Mouse (Mus musculus) heart, postnatal 0 days (tissue): Measurements from ENCODE around the gene Scyl1. TPM values are rescaled to one million over a fixed set of nuclear protein-coding genes. Genes with fewer than 3 reads are reported as not detected.
"Not testable (repeated sequence)": the region's sequence is repeated elsewhere in the genome, so short reads cannot be mapped to it uniquely, and the experiment has no call there.

Experiments used
- ATAC-seq: fragments of 200-750 bp; cut with Nextera tagmentation; 2 replicates; pipeline ENCODE4 v1.8.0; 2017; ENCODE audit warnings: low read depth, moderate number of reproducible peaks, moderate library complexity; ENCODE audit not compliant: insufficient read depth
- DNase-seq: peaks from one replicate; pipeline ENCODE4 v3.0.0-alpha.2; 2016; ENCODE audit warnings: low spot score
- H3K27ac ChIP-seq: fragments of 300-500 bp; sonication (generic); 2 replicates; pipeline ENCODE4 v1.5.1; 2014; ENCODE audit warnings: low read depth, mild to moderate bottlenecking
- H3K27me3 ChIP-seq: fragments of 300-500 bp; sonication (generic); 2 replicates; pipeline ENCODE4 v1.6.1; 2014; ENCODE audit warnings: low read length, mixed read lengths; ENCODE audit not compliant: control insufficient read depth, insufficient read depth
- H3K36me3 ChIP-seq: fragments of 300-500 bp; sonication (generic); replicated peaks from 2 replicates; pipeline ENCODE4 v1.6.1; 2014; ENCODE audit warnings: low read length, mixed read lengths; ENCODE audit not compliant: control insufficient read depth, insufficient read depth
- H3K4me1 ChIP-seq: fragments of 300-500 bp; sonication (generic); 2 replicates; pipeline ENCODE4 v1.6.1; 2014; ENCODE audit warnings: antibody characterized with exemption; ENCODE audit not compliant: control insufficient read depth, insufficient read depth
- H3K4me2 ChIP-seq: fragments of 300-500 bp; sonication (generic); 2 replicates; pipeline ENCODE4 v1.6.1; 2014; ENCODE audit warnings: low read depth, mild to moderate bottlenecking, low read length, moderate library complexity
- H3K4me3 ChIP-seq: fragments of 300-500 bp; sonication (generic); 2 replicates; pipeline ENCODE4 v1.5.1; 2014; ENCODE audit warnings: low read depth, low read length
- H3K9ac ChIP-seq: fragments of 300-500 bp; sonication (generic); replicated peaks from 2 replicates; pipeline ENCODE4 v1.6.1; 2014; ENCODE audit warnings: low read depth, low read length, mixed read lengths
- H3K9me3 ChIP-seq: fragments of 300-500 bp; sonication (generic); replicated peaks from 2 replicates; pipeline ENCODE4 v1.6.1; 2016; ENCODE audit warnings: low read length; ENCODE audit not compliant: control insufficient read depth
- CTCF ChIP-seq: IDR thresholded peaks from 2 replicates; pipeline ENCODE4 v1.5.1; 2016; ENCODE audit warnings: antibody characterized with exemption, control low read depth, low read depth
- EP300 ChIP-seq: IDR thresholded peaks from 2 replicates; pipeline ENCODE4 v1.6.1; 2016; ENCODE audit warnings: antibody characterized with exemption, low read depth
- WGBS: fragments of 180-500 bp; shearing (Covaris S2); extraction: QIAGEN DNeasy Blood & Tissue Kit; methylation state at CpG from one replicate; pipeline ENCODE4 v1.1.7; 2014; 5-methylcytosine and 5-hydroxymethylcytosine counted together
- polyA plus RNA-seq: library from polyadenylated mRNA; unstranded; fragments of >200 nt; fragmentation: Nextera tagmentation; extraction: Ambion mirVana; gene quantifications from 2 replicates; pipeline ENCODE4 v1.2.1, GENCODE M21; 2015
- total RNA-seq: library from RNA; depleted of rRNA; stranded (reverse); fragments of >200 nt; gene quantifications from 2 replicates; pipeline ENCODE4 v1.2.3, GENCODE M21; 2014; ENCODE audit warnings: low replicate concordance

Gene Scyl1
- total and polyA plus RNA-seq, 2 experiments from 2014 or later, result 47.1 to 82.4 TPM

DNA sequence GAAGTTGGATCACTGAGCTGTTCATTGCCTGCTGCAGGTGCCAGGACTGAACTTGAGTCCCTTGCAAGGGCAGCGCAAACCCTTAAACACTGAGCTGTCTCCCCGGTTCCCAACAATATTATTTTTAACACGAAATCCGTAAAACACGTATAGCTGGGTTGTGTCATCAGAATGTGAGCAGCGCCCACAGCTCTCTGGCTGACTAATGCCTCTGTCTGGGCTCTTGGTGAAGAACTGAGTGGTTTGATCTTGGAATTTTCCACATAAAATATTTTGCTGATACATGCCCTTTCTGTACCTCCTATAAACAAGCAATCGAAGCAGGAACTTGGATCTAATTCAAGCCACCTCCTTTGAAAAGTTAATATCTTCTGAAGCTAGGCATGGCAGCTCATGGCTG lies 43.8 kb upstream of the Scyl1 start:
- WGBS, result 76% methylated on average over 7 of the region's 7 CpGs

DNA sequence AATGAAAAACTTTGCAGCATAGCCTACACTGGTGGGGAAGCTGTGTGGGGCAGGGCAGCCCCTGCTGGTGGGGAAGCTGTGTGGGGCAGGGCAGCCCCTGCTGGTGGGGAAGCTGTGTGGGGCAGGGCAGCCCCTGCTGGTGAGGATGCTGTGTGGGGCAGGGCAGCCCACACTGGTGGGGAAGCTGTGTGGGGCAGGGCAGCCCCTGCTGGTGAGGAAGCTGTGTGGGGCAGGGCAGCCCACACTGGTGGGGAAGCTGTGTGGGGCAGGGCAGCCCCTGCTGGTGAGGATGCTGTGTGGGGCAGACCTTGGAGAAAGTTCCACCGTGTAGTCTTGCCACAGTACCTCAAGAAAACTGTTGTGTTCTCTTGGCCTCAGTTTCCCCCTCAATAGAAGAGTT lies 42.8 kb upstream of the Scyl1 start:
- not testable (repeated sequence) for H3K9ac ChIP-seq, ATAC-seq
- peaks cover 59% of the 10 kb centered on the region for H3K4me1 ChIP-seq

More for the DNA sequence above, 43.8 kb upstream of the Scyl1 start:
- no peaks in the 10 kb centered on the region for H3K27me3 ChIP-seq
- DNase-seq (no peak), ATAC-seq (no peak)
- H3K9me3 ChIP-seq, result no peaks in the 10 kb centered on the region
- no peak overlapping the region for H3K4me3 ChIP-seq
- H3K9ac ChIP-seq, result no peak overlapping the region
- H3K27ac ChIP-seq, result no peak overlapping the region
- peaks cover 59% of the 10 kb centered on the region for H3K4me1 ChIP-seq
- no peaks in the 10 kb centered on the region for H3K36me3 ChIP-seq
- TF ChIP-seq EP300 (no peak), CTCF (no peak)
- no peak overlapping the region for H3K4me2 ChIP-seq

GRCm38 (mm10) chr19:5813567-5813966 lies 42.3 kb upstream of the Scyl1 start:
- peaks cover 59% of the 10 kb centered on the region for H3K4me1 ChIP-seq
- WGBS, result 81% methylated on average over 3 of the region's 3 CpGs
- TF ChIP-seq CTCF (no peak), EP300 (no peak)

More for the DNA sequence above, 42.8 kb upstream of the Scyl1 start:
- WGBS, result 50% methylated on average over 1 of the region's 1 CpGs
- H3K4me2 ChIP-seq, H3K9me3 ChIP-seq, H3K27ac ChIP-seq, H3K36me3 ChIP-seq, H3K27me3 ChIP-seq, DNase-seq, H3K4me3 ChIP-seq: not testable (repeated sequence)
- TF ChIP-seq CTCF, result peak; percentile 54

DNA sequence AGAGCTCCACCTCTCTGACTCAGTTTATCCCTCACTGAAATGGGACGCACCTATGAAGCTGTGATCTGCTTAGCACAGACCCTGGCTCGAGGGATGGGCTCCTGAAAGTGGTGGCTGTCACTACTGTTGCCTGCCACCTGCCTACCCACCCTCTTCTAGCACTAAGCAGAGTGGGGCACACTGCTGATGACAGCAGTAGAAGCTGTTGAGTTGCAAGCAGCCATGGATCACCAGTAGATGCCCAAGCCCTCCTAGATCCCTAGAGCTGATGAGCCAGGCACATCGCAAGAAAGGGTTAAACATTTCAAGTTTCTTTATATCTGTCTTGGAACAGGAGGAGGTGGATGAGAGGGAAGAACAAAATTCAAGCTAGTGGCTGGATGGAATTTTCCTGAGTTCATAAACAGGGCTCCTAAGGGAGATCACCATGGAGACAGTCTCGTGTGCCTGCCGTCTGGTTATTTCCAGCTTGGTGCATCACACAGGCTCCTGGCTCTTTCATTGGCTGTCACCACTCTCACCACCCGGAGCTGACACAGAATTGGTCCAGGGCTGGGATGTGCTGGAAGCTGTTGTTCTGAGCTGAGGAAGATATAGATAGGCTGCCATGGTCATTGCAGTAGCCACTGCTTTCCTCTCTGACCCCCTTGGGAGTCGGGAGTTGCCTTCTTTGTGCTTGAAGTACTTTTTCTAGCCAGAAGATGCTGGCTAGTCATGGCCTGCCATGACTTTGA lies 40.7 kb upstream of the Scyl1 start:
- no peak overlapping the region for H3K9ac ChIP-seq
- ATAC-seq, result peak; percentile 89
- 17% methylated on average over 7 of the region's 7 CpGs for WGBS
- no peak overlapping the region for H3K4me3 ChIP-seq
- H3K27me3 ChIP-seq, result no peaks in the 10 kb centered on the region
- no peaks in the 10 kb centered on the region for H3K36me3 ChIP-seq
- no peaks in the 10 kb centered on the region for H3K9me3 ChIP-seq
- peak; percentile 99 for DNase-seq
- peak overlapping the region; percentile 98 for H3K27ac ChIP-seq
- TF ChIP-seq CTCF (no peak), EP300 (0 out of 2 replicates have a peak, but pooled peaks have one; percentile 27)
- H3K4me2 ChIP-seq, result peak overlapping the region; percentile 13; the same call in 1 of the 2 replicates
- peaks cover 60% of the 10 kb centered on the region for H3K4me1 ChIP-seq

More at GRCm38 (mm10) chr19:5813567-5813966, 42.3 kb upstream of the Scyl1 start:
- Histone ChIP-seq H3K4me3 (no peak overlapping the region), H3K9me3 (no peaks in the 10 kb centered on the region), H3K9ac (no peak overlapping the region), H3K4me2 (no peak overlapping the region), H3K27ac (peak overlapping the region; percentile 98; the same call in 1 of the 2 replicates), H3K36me3 (no peaks in the 10 kb centered on the region), H3K27me3 (no peaks in the 10 kb centered on the region)
- ATAC-seq (no peak), DNase-seq (no peak)

GRCm38 (mm10) chr19:5810840-5811563 lies 39.8 kb upstream of the Scyl1 start:
- DNase-seq (no peak), ATAC-seq (no peak)
- peak overlapping the region; percentile 26 for H3K9ac ChIP-seq
- TF ChIP-seq EP300 (no peak), CTCF (no peak)
- H3K4me3 ChIP-seq, result no peak overlapping the region
- peak overlapping the region; percentile 98 for H3K27ac ChIP-seq
- peak overlapping the region; percentile 48; the same call in 1 of the 2 replicates for H3K4me2 ChIP-seq
- H3K27me3 ChIP-seq, result no peaks in the 10 kb centered on the region
- no peaks in the 10 kb centered on the region for H3K9me3 ChIP-seq
- H3K4me1 ChIP-seq, result peaks cover 70% of the 10 kb centered on the region
- 37% methylated on average over 9 of the region's 9 CpGs for WGBS
- no peaks in the 10 kb centered on the region for H3K36me3 ChIP-seq
